Mouse (Mus musculus) ES-Bruce4 (cell line): ENCODE measurements at regions not wholly inside any gene's neighbourhood (a gene's known extent, or its start where the extent isn't known, plus 50 kb on each side); places are given as distances from the start of the nearest gene placed in this dataset.

Experiments
- CTCF ChIP-seq: IDR thresholded peaks from one replicate; pipeline ENCODE4 v1.8.1; 2011; ENCODE audit warnings: low read depth, low read length
- EP300 ChIP-seq: IDR thresholded peaks from 2 replicates; pipeline ENCODE4 v1.6.1; 2011; ENCODE audit warnings: low read depth, low read length; ENCODE audit not compliant: insufficient read depth
- POLR2A ChIP-seq: IDR thresholded peaks from one replicate; pipeline ENCODE4 v1.8.1; 2011; ENCODE audit warnings: low read length; ENCODE audit not compliant: insufficient read depth

GRCm38 (mm10) chr9:97224549-97224948 is 113.6 kb upstream of the Slc25a36 start:
- TF ChIP-seq POLR2A (no peak), CTCF (no peak), EP300 (no peak)
